Mouse (Mus musculus) intestine, embryonic 14.5 days (tissue): Measurements from ENCODE around the gene Ccnb3. TPM values are rescaled to one million over a fixed set of nuclear protein-coding genes. Genes with fewer than 3 reads are reported as not detected.

Experiments
- ATAC-seq: fragments of 200-750 bp; cut with Nextera tagmentation; replicated peaks from 2 replicates; pipeline ENCODE4 v1.8.0; 2017; ENCODE audit warnings: low read depth, moderate number of reproducible peaks, moderate TSS enrichment, moderate library complexity; ENCODE audit not compliant: low FRiP score, low TSS enrichment
- DNase-seq: peaks from one replicate; pipeline ENCODE4 v3.0.0-alpha.2; 2018; ENCODE audit warnings: low spot score
- H3K27ac ChIP-seq: fragments of 300-500 bp; sonication (generic); 2 replicates; pipeline ENCODE4 v1.5.1; 2014; ENCODE audit warnings: low read depth, mild to moderate bottlenecking, control low read depth
- H3K27me3 ChIP-seq: fragments of 300-500 bp; sonication (generic); replicated peaks from 2 replicates; pipeline ENCODE4 v1.6.1; 2014; ENCODE audit warnings: low read length, control low read depth; ENCODE audit not compliant: control insufficient read depth, insufficient read depth
- H3K36me3 ChIP-seq: fragments of 300-500 bp; sonication (generic); 2 replicates; pipeline ENCODE4 v1.6.1; 2014; ENCODE audit warnings: low read length, control low read depth; ENCODE audit not compliant: control insufficient read depth, insufficient read depth
- H3K4me1 ChIP-seq: fragments of 300-500 bp; sonication (generic); replicated peaks from 2 replicates; pipeline ENCODE4 v1.6.1; 2014; ENCODE audit warnings: low read length, control low read depth, mixed read lengths; ENCODE audit not compliant: control insufficient read depth, insufficient read depth
- H3K4me2 ChIP-seq: fragments of 300-500 bp; sonication (generic); 2 replicates; pipeline ENCODE4 v1.6.1; 2014; ENCODE audit warnings: low read length
- H3K4me3 ChIP-seq: fragments of 300-500 bp; sonication (generic); 2 replicates; pipeline ENCODE4 v1.5.1; 2014; ENCODE audit warnings: low read depth, low read length, control low read depth, mixed read lengths
- H3K9ac ChIP-seq: fragments of 300-500 bp; sonication (generic); 2 replicates; pipeline ENCODE4 v1.6.1; 2014; ENCODE audit warnings: mild to moderate bottlenecking, low read length
- H3K9me3 ChIP-seq: fragments of 300-500 bp; sonication (generic); 2 replicates; pipeline ENCODE4 v1.6.1; 2016; ENCODE audit warnings: low read length, control low read depth; ENCODE audit not compliant: control insufficient read depth
- WGBS: fragments of 180-500 bp; shearing (Covaris S2); extraction: QIAGEN DNeasy Blood & Tissue Kit; methylation state at CpG from one replicate; pipeline ENCODE4 v1.1.7; 2014; 5-methylcytosine and 5-hydroxymethylcytosine counted together
- polyA plus RNA-seq: library from polyadenylated mRNA; unstranded; fragments of >200 nt; fragmentation: Nextera tagmentation; extraction: Ambion mirVana; gene quantifications from 2 replicates; pipeline ENCODE4 v1.2.1, GENCODE M21; 2014

Gene Ccnb3
- 0.07 TPM in 1 of 2 replicates, not detected in the other for polyA plus RNA-seq

DNA sequence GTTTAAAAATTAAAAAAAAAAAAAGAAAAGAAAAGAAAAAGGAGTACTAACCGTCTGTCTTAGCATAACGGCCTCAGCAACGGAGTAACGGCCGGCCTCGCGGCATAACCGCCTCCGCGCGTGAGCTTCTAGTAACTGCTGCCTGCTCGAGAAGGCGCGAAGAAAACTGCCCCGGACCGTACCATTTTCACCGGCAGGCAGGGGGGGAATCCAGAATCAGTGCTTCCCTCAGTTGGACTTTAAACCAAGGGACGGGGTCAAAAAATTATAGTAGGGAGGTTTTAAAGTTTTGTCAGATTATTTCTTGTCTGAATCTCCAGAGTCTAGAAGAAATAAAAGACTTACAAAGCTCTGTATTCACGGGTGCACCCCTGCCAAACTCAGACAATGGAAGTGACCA, at the start of gene Ccnb3:
Ccnb3 (minus strand) TSS at position 101 of the 400 bp plus-strand sequence.
- H3K27ac ChIP-seq = no peak within 1 kb of the TSS
- no peak within 1 kb of the TSS for H3K4me2 ChIP-seq
- no peaks in the 10 kb centered on the region for H3K4me1 ChIP-seq
- H3K9ac ChIP-seq = no peak within 1 kb of the TSS
- 93% methylated on average over 19 of the region's 19 CpGs for WGBS
- H3K9me3 ChIP-seq = no peaks in the 10 kb centered on the region
- H3K36me3 ChIP-seq = no peaks in the 10 kb centered on the region
- no peak within 1 kb of the TSS for H3K4me3 ChIP-seq
- ATAC-seq = no peak
- DNase-seq = no peak
- H3K27me3 ChIP-seq = no peaks in the 10 kb centered on the region

DNA sequence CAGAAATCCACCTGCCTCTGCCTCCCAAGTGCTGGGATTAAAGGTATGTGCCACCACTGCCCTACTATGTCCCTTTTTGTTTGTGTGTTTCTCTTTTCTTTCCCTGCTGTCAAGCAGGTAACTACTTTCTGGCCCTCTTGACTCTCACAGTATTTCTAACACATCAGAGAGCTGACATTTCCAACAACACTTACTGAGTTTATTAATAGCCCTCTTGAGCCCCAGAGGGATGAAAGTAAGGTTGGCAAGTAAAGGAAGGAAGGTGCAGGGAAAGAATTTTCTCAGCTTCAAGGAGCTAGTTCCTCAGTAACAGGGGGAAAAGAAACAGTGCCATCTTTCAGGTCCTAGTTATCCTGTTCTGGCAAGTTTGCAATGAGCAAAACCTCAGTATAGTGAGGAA, 48.9 kb upstream of the Ccnb3 start:
- Histone ChIP-seq H3K4me3 (no peak overlapping the region), H3K9ac (no peak overlapping the region), H3K36me3 (no peaks in the 10 kb centered on the region), H3K9me3 (no peaks in the 10 kb centered on the region), H3K27me3 (no peaks in the 10 kb centered on the region), H3K4me1 (no peaks in the 10 kb centered on the region), H3K4me2 (no peak overlapping the region), H3K27ac (no peak overlapping the region)
- DNase-seq (no peak), ATAC-seq (no peak)

DNA sequence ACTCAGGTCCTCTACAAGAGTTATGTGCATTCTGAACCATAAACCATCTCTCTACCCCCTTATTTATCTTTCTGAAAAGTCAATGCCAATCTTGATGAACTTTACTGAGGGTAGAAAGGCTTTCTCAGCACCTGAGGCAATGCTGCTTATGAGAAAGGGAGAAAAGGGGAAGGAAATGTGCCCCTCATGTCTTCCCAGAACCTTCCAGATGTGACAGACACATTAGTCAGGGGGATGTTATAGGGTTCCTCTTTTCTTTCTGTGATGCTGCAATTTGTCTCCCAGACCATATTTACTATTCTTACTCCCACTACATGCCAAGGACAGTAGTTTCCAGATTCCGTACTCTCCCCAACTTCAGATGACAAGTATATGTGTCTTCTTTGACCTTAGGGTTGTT, 44.5 kb upstream of the Ccnb3 start:
- DNase-seq = no peak
- Histone ChIP-seq H3K27me3 (no peaks in the 10 kb centered on the region), H3K36me3 (no peaks in the 10 kb centered on the region), H3K4me2 (no peak overlapping the region), H3K9me3 (no peaks in the 10 kb centered on the region), H3K9ac (no peak overlapping the region), H3K4me1 (no peaks in the 10 kb centered on the region), H3K4me3 (no peak overlapping the region), H3K27ac (no peak overlapping the region)
- no peak for ATAC-seq
- WGBS = 52% methylated on average over 1 of the region's 1 CpGs

DNA sequence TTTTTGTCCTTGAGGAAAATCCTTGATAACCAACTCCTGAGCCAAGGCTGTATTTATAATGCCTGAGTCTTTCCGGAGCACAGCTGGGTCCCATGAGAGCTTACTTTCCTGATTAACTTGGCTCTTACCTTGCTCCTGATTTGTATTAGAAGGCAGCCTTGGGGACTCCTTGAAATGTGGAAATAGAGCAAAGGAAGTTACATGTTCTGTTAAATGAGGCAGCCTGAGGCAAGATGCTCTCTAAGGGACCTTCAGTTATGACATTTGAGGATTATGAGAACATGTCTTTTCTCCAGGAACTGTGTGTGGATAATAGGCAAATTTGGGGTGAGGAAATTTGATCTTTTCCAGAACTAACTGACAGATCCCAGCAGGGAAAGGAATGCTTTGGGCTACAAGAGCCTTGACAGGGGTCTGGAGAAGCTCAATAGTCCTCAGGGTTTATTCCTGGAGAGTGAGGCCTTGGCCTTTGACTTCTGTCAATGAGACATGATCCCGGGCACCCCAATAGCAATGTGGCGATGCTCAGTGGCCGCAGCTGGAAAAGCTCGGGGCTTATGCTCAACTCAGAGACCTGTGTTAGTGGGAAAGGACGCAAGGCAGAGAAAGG, 38.5 kb upstream of the Ccnb3 start:
- Histone ChIP-seq H3K4me2 (no peak overlapping the region), H3K9ac (no peak overlapping the region), H3K9me3 (no peaks in the 10 kb centered on the region), H3K27me3 (no peaks in the 10 kb centered on the region), H3K4me3 (no peak overlapping the region), H3K27ac (no peak overlapping the region), H3K4me1 (no peaks in the 10 kb centered on the region), H3K36me3 (no peaks in the 10 kb centered on the region)
- ATAC-seq (no peak), DNase-seq (no peak)
- WGBS = 34% methylated on average over 6 of the region's 6 CpGs

DNA sequence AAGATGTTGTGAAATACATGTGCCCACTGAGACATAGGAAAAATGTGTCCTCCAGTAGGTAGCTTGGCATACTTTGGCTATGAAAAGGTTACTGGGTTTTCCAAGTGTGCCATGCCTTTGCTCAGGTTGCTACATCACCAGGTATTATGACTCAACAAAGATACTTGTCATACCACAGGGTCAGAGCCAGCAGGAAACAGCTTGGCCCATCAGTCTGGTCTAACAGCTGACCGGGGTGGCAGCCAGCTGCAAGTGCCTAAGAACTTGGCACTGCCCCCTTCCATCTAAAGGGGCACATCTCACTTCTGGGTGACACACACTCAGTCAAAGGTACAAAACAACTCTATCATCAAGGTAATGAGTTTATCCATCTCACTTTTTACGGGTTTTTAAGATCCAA, 26.6 kb upstream of the Ccnb3 start:
- ATAC-seq (no peak), DNase-seq (no peak)
- no peaks in the 10 kb centered on the region for H3K27me3 ChIP-seq
- 71% methylated on average over 2 of the region's 2 CpGs for WGBS
- H3K9me3 ChIP-seq = no peaks in the 10 kb centered on the region
- no peaks in the 10 kb centered on the region for H3K4me1 ChIP-seq
- H3K4me2 ChIP-seq = no peak overlapping the region
- H3K4me3 ChIP-seq = no peak overlapping the region
- H3K27ac ChIP-seq = no peak overlapping the region
- H3K9ac ChIP-seq = no peak overlapping the region
- H3K36me3 ChIP-seq = no peaks in the 10 kb centered on the region

DNA sequence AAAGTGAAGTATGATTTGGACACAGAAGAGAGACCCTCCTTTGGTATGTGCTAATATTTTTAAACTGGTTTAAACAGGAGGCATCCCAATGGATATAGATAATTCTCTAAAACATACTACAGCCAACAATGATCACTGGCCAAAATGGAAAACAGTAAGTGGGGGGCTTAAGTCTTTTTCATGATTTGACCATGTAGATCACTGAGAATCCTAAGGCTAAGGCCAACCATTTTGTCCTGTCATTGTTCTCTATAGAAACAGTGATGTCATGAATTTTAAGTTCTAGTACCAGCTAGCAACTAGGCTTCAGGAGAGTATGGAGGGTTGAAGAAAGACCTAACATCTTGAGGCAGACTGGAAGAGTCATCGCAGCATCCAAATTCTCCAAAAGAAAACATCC, 25.8 kb upstream of the Ccnb3 start, which contains the start of gene Akap4:
Akap4 (plus strand) TSS at position 301 of the 400 bp plus-strand sequence.
- 88% methylated on average over 1 of the region's 1 CpGs for WGBS

DNA sequence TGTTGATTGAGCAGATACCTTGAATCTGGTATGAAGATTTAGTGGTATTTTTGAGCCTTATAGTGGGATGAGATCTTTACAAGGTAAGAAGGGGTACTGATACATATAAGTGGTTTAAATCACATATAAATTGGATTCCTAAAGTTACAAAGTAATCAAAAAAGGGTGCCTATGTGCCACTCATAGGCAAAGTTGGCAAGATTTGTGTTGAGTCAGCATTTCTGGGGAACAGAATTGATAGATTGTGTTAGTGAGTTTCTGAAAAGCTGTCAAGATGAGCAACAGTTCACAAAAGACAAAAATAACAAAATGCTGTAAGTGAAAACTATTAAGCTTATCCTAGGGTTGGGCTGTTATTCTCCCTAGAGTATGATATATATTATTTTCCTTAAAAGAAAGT, 22.7 kb upstream of the Ccnb3 start:
- Histone ChIP-seq H3K36me3 (no peaks in the 10 kb centered on the region), H3K4me2 (no peak overlapping the region), H3K9ac (no peak overlapping the region), H3K4me3 (no peak overlapping the region), H3K4me1 (no peaks in the 10 kb centered on the region), H3K27me3 (no peaks in the 10 kb centered on the region), H3K9me3 (no peaks in the 10 kb centered on the region), H3K27ac (no peak overlapping the region)
- DNase-seq (no peak), ATAC-seq (no peak)

More for the DNA sequence above, 25.8 kb upstream of the Ccnb3 start, which contains the start of gene Akap4:
- Histone ChIP-seq H3K4me2 (no peak within 1 kb of the TSS), H3K27me3 (no peaks in the 10 kb centered on the region), H3K36me3 (no peaks in the 10 kb centered on the region), H3K9ac (no peak within 1 kb of the TSS), H3K27ac (no peak within 1 kb of the TSS), H3K4me1 (no peaks in the 10 kb centered on the region), H3K4me3 (no peak within 1 kb of the TSS), H3K9me3 (no peaks in the 10 kb centered on the region)
- ATAC-seq = no peak
- no peak for DNase-seq

DNA sequence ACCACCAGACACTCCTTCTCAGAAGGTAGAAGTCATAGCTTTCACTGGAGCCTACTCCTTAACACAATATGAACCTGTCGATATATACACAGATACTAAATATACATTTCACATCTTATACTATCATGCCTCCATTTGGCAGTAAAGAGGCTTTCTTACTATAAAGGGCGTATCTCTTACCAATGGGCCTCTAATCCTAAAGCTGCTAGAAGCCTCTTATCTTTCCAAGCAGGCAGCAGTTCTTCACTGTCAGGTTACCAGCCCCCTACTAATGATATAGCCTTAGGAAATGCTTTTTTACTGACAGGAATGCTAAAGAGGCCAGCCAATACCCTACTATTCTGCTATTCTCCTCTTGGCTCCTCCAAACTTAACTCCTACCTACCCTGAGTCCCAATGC, 16.2 kb upstream of the Ccnb3 start:
- ATAC-seq (no peak), DNase-seq (no peak)
- Histone ChIP-seq H3K9ac (no peak overlapping the region), H3K9me3 (no peaks in the 10 kb centered on the region), H3K4me2 (no peak overlapping the region), H3K4me1 (no peaks in the 10 kb centered on the region), H3K36me3 (no peaks in the 10 kb centered on the region), H3K27me3 (no peaks in the 10 kb centered on the region), H3K27ac (no peak overlapping the region), H3K4me3 (no peak overlapping the region)
- WGBS = 81% methylated on average over 2 of the region's 2 CpGs

DNA sequence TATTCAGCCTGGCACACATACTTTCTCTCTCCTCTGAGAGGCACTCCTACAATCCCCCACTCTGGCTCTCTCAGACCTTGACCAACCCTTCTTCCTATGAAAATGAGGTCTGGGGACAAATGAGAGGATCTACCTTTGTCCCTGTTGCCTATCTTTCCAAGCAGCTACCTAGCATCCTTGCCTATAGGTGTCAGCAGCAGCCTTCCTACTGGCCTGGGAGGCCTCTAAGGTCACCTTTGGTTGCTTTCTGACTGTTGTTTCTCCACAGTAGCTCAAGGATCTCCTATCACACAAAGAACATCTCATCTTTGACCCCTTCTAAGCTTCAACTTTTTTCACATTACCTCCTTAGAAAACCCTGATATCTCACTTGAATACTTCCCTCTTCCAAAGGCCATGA, 15.6 kb upstream of the Ccnb3 start:
- H3K4me2 ChIP-seq = no peak overlapping the region

More for the DNA sequence above, 15.6 kb upstream of the Ccnb3 start:
- Histone ChIP-seq H3K27ac (no peak overlapping the region), H3K9me3 (no peaks in the 10 kb centered on the region), H3K4me3 (no peak overlapping the region), H3K27me3 (no peaks in the 10 kb centered on the region), H3K9ac (no peak overlapping the region), H3K36me3 (no peaks in the 10 kb centered on the region), H3K4me1 (no peaks in the 10 kb centered on the region)
- ATAC-seq (no peak), DNase-seq (no peak)
